ENCODE assay signal across 9 mouse cellular contexts in genomic region chr4:108196277-108196855, GRCm38 (mm10). TPM values are rescaled to one million over a fixed set of nuclear protein-coding genes. Genes with fewer than 3 reads are reported as not detected.
DNase-seq lines count a peak whose midpoint lies in the region; ATAC-seq lines count a peak whose summit lies in the region.
"Had no signal": no experiment of that assay in that cellular context is flagged by ENCODE, and none has a peak within 500 bp of the region (broad histone marks: within the 10 kb centered on the region; RNA-seq: fewer than 3 reads in every experiment).

No protein-coding gene starts in this region.

- no peaks in the 10 kb centered on the region for H3K27me3 ChIP-seq in forebrain, embryonic 11.5 days (ENCODE audit: control insufficient read depth, insufficient read depth, low read length)
- H3K27me3 ChIP-seq in forebrain, embryonic 16.5 days (replicated peaks; ENCODE audit: control insufficient read depth, insufficient read depth, low read length) = no peaks in the 10 kb centered on the region
- H3K27me3 ChIP-seq in neural tube, embryonic 15.5 days (replicated peaks) = no peaks in the 10 kb centered on the region
- no peaks in the 10 kb centered on the region for H3K27me3 ChIP-seq in embryonic facial prominence, embryonic 15.5 days
- H3K27me3 ChIP-seq: limb, embryonic 12.5 days had no signal

- WGBS in forebrain, embryonic 11.5 days = 79% methylated on average over 6 of the region's 6 CpGs
- 53% methylated on average over 6 of the region's 6 CpGs for WGBS in forebrain, embryonic 16.5 days
- WGBS in neural tube, embryonic 15.5 days = 58% methylated on average over 6 of the region's 6 CpGs
- 51% methylated on average over 6 of the region's 6 CpGs for WGBS in embryonic facial prominence, embryonic 15.5 days

- peak; percentile 52 for DNase-seq in forebrain, embryonic 11.5 days (ENCODE audit: low spot score)
- peak; percentile 23 for DNase-seq in neural tube, embryonic 10.5 days (ENCODE audit: extremely low spot score, low spot score)
- peak; percentile 53 for DNase-seq in skeletal muscle tissue, adult 2 months (ENCODE audit: low read depth, low spot score)
- DNase-seq in spleen, postnatal 4 days (ENCODE audit: low spot score in 2 of 2) = no peak
- no peak for DNase-seq in MN1 (ENCODE audit: low spot score)

- H3K9me3 ChIP-seq in forebrain, embryonic 11.5 days (ENCODE audit: control insufficient read depth, low read length) = no peaks in the 10 kb centered on the region
- no peaks in the 10 kb centered on the region for H3K9me3 ChIP-seq in forebrain, embryonic 16.5 days (ENCODE audit: control insufficient read depth, low read length)
- H3K9me3 ChIP-seq in neural tube, embryonic 15.5 days (replicated peaks) = no peaks in the 10 kb centered on the region
- no peaks in the 10 kb centered on the region for H3K9me3 ChIP-seq in embryonic facial prominence, embryonic 15.5 days (replicated peaks)
- H3K9me3 ChIP-seq: limb, embryonic 12.5 days had no signal

- ATAC-seq in forebrain, embryonic 11.5 days (replicated peaks; ENCODE audit: low FRiP score) = no peak
- ATAC-seq in forebrain, embryonic 16.5 days = no peak
- ATAC-seq in neural tube, embryonic 15.5 days (ENCODE audit: low FRiP score) = no peak
- ATAC-seq in embryonic facial prominence, embryonic 15.5 days (ENCODE audit: insufficient number of reproducible peaks, low FRiP score, low TSS enrichment, low read depth) = 0 out of 2 replicates have a peak, but pooled peaks have one; percentile 19

- H3K27ac ChIP-seq in forebrain, embryonic 11.5 days (ENCODE audit: low read depth, low read length) = no peak overlapping the region
- no peak overlapping the region for H3K27ac ChIP-seq in forebrain, embryonic 16.5 days (ENCODE audit: low read length)
- H3K27ac ChIP-seq in neural tube, embryonic 15.5 days (replicated peaks) = no peak overlapping the region
- H3K27ac ChIP-seq in embryonic facial prominence, embryonic 15.5 days (replicated peaks) = peak overlapping the region; percentile 74; the same call in 1 of the 2 replicates
- H3K27ac ChIP-seq: limb, embryonic 12.5 days had no signal

- no peaks in the 10 kb centered on the region for H3K4me1 ChIP-seq in forebrain, embryonic 11.5 days (replicated peaks; ENCODE audit: control insufficient read depth, insufficient read depth, low read length)
- H3K4me1 ChIP-seq in forebrain, embryonic 16.5 days (replicated peaks; ENCODE audit: control insufficient read depth, insufficient read depth, low read length) = no peaks in the 10 kb centered on the region
- H3K4me1 ChIP-seq in neural tube, embryonic 15.5 days = no peaks in the 10 kb centered on the region
- peaks cover 4% of the 10 kb centered on the region; the same call in 1 of the 2 replicates for H3K4me1 ChIP-seq in embryonic facial prominence, embryonic 15.5 days

- H3K9ac ChIP-seq in forebrain, embryonic 11.5 days (ENCODE audit: low read length) = no peak overlapping the region
- H3K9ac ChIP-seq in forebrain, embryonic 16.5 days (replicated peaks; ENCODE audit: low read depth, low read length) = no peak overlapping the region
- no peak overlapping the region for H3K9ac ChIP-seq in neural tube, embryonic 15.5 days (replicated peaks)
- no peak overlapping the region for H3K9ac ChIP-seq in embryonic facial prominence, embryonic 15.5 days
- H3K9ac ChIP-seq: limb, embryonic 12.5 days had no signal

- no peaks in the 10 kb centered on the region for H3K36me3 ChIP-seq in forebrain, embryonic 11.5 days (ENCODE audit: control insufficient read depth, insufficient read depth, low read length)
- H3K36me3 ChIP-seq in forebrain, embryonic 16.5 days (ENCODE audit: control insufficient read depth, insufficient read depth) = no peaks in the 10 kb centered on the region
- H3K36me3 ChIP-seq in neural tube, embryonic 15.5 days = no peaks in the 10 kb centered on the region
- H3K36me3 ChIP-seq in embryonic facial prominence, embryonic 15.5 days = no peaks in the 10 kb centered on the region
- H3K36me3 ChIP-seq: limb, embryonic 12.5 days had no signal

- no peak overlapping the region for H3K4me2 ChIP-seq in forebrain, embryonic 11.5 days (ENCODE audit: low read depth, low read length, severe bottlenecking)
- no peak overlapping the region for H3K4me2 ChIP-seq in forebrain, embryonic 16.5 days (ENCODE audit: low read length)
- no peak overlapping the region for H3K4me2 ChIP-seq in neural tube, embryonic 15.5 days
- no peak overlapping the region for H3K4me2 ChIP-seq in embryonic facial prominence, embryonic 15.5 days (replicated peaks)
- H3K4me2 ChIP-seq: limb, embryonic 12.5 days had no signal

- no peak overlapping the region for H3K4me3 ChIP-seq in forebrain, embryonic 11.5 days (ENCODE audit: low read depth, low read length)
- no peak overlapping the region for H3K4me3 ChIP-seq in forebrain, embryonic 16.5 days (replicated peaks; ENCODE audit: low read length)
- H3K4me3 ChIP-seq in neural tube, embryonic 15.5 days (replicated peaks) = no peak overlapping the region
- H3K4me3 ChIP-seq in embryonic facial prominence, embryonic 15.5 days (replicated peaks) = no peak overlapping the region
- H3K4me3 ChIP-seq: limb, embryonic 12.5 days had no signal

RNA-seq across cellular contexts. Expression of gene Zyg11a, which starts 21.5 kb away (rescaled TPM):
- polyA plus RNA-seq in forebrain, embryonic 11.5 days (2014; fragmentation: Nextera tagmentation; extraction: Ambion mirVana) = not detected in 2 replicates
- polyA plus RNA-seq in forebrain, embryonic 16.5 days (2015; fragmentation: Nextera tagmentation; extraction: Ambion mirVana) = not detected in 2 replicates
- 0.06 and 0.08 TPM in 2 replicates for polyA plus RNA-seq in neural tube, embryonic 15.5 days (2015; fragmentation: Nextera tagmentation; extraction: Ambion mirVana)
- polyA plus RNA-seq in embryonic facial prominence, embryonic 15.5 days (2015; fragmentation: Nextera tagmentation; extraction: Ambion mirVana) = 0.11 and 0.12 TPM in 2 replicates
- polyA plus RNA-seq: limb, embryonic 12.5 days had no signal

RNA-seq across cellular contexts. Expression of gene Echdc2, which starts 31.1 kb away (rescaled TPM):
- polyA plus RNA-seq in forebrain, embryonic 11.5 days (2014; fragmentation: Nextera tagmentation; extraction: Ambion mirVana) = 17.2 and 17.9 TPM in 2 replicates
- 11.8 and 13.0 TPM in 2 replicates for polyA plus RNA-seq in forebrain, embryonic 16.5 days (2015; fragmentation: Nextera tagmentation; extraction: Ambion mirVana)
- 11.8 and 15.4 TPM in 2 replicates for polyA plus RNA-seq in neural tube, embryonic 15.5 days (2015; fragmentation: Nextera tagmentation; extraction: Ambion mirVana)
- 41.5 and 46.9 TPM in 2 replicates for polyA plus RNA-seq in embryonic facial prominence, embryonic 15.5 days (2015; fragmentation: Nextera tagmentation; extraction: Ambion mirVana)

RNA-seq across cellular contexts. Expression of gene Scp2, which starts 51.6 kb away (rescaled TPM):
- 200 and 225 TPM in 2 replicates for polyA plus RNA-seq in forebrain, embryonic 11.5 days (2014; fragmentation: Nextera tagmentation; extraction: Ambion mirVana)
- polyA plus RNA-seq in forebrain, embryonic 16.5 days (2015; fragmentation: Nextera tagmentation; extraction: Ambion mirVana) = 195 and 205 TPM in 2 replicates
- 225 and 234 TPM in 2 replicates for polyA plus RNA-seq in neural tube, embryonic 15.5 days (2015; fragmentation: Nextera tagmentation; extraction: Ambion mirVana)
- polyA plus RNA-seq in embryonic facial prominence, embryonic 15.5 days (2015; fragmentation: Nextera tagmentation; extraction: Ambion mirVana) = 222 and 224 TPM in 2 replicates

Comparison
In these comparisons a context has a peak if more than half of its experiments do, and no peak if none do; other contexts are left out.
1. DNase-seq: peak in forebrain, embryonic 11.5 days (single experiment), neural tube, embryonic 10.5 days (single experiment) and skeletal muscle tissue, adult 2 months (single experiment); none in spleen, postnatal 4 days (0 of 2) and MN1 (single experiment).